Mouse (Mus musculus): ENCODE data around the gene Eif2ak4. TPM values are rescaled to one million over a fixed set of nuclear protein-coding genes. Genes with fewer than 3 reads are reported as not detected.

Eif2ak4 gene
- polyA plus RNA-seq, 1 experiment from 2014 or later: 4.9 TPM

DNA sequence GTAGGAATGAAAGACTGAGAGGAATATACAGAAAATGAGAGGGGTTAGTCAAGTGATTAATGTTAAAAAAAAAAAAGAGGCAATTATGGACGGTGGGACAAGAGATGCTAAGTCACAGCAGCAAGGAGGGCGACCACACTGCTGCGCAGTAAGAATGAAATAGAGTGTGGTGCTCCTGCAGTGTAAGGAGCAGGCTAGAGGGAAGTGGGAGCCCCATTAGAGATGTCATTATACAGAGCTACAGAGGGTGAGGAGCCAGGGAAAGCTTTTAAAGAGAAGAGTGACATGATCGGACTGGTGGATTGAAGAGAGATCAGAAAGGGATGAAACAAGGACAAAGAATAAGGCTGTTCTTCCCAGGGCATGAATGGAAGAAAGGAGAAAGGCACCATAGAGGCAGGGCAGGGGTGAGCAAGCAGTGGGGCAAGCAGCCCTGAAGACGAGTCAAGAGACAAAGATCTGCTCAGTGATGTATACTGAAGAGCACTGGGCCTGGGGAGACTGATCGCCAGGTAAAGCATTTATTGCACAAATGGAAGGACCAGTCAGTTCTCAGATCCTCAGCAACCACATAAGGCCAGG lies 33.2 kb upstream of the Eif2ak4 start:
- WGBS: 73% methylated on average over 6 of the region's 6 CpGs
- Histone ChIP-seq H3K9me3 (ENCODE audit: control insufficient read depth, low read length) (no peaks in the 10 kb centered on the region), H3K27ac (replicated peaks) (no peak overlapping the region), H3K4me2 (replicated peaks; ENCODE audit: low read depth) (no peak overlapping the region), H3K27me3 (ENCODE audit: control insufficient read depth, insufficient read depth, low read length) (no peaks in the 10 kb centered on the region), H3K4me1 (replicated peaks; ENCODE audit: control insufficient read depth, insufficient read depth) (no peaks in the 10 kb centered on the region), H3K4me3 (ENCODE audit: low read depth, low read length) (no peak overlapping the region), H3K9ac (ENCODE audit: low read length) (no peak overlapping the region), H3K36me3 (ENCODE audit: control insufficient read depth, insufficient read depth, low read length) (no peaks in the 10 kb centered on the region)
- TF ChIP-seq CTCF (IDR thresholded peaks at IDR 0.05; ENCODE audit: low read depth) (no peak), EP300 (optimal IDR thresholded peaks at IDR 0.05) (no peak)
- ATAC-seq (ENCODE audit: low FRiP score, low TSS enrichment): no peak
- no peak for DNase-seq (ENCODE audit: low spot score)

DNA sequence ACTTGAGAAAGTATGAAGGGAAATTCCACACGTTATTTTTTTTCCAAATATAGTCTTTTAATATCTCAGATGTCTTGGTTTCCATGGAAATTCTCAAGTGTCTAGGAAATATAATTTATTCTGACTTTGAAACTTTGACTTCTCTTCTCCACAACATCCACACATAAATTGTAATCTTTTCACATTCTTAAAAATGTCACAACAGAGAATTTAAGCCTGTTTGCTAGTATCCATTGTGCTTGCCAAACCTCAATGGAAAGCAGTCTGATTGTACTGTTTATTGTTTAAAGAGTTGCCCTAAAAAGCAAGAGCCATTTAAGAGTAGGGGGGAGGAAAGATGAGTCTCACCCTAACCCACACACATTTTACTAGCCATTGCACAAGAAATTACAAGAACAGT lies 16.6 kb upstream of the Eif2ak4 start:
- WGBS: 41% methylated on average over 1 of the region's 1 CpGs
- Histone ChIP-seq H3K36me3 (ENCODE audit: control insufficient read depth, insufficient read depth, low read length) (no peaks in the 10 kb centered on the region), H3K4me2 (replicated peaks; ENCODE audit: low read depth) (no peak overlapping the region), H3K4me1 (replicated peaks; ENCODE audit: control insufficient read depth, insufficient read depth) (peaks cover 7% of the 10 kb centered on the region; the same call in 1 of the 2 replicates), H3K9ac (ENCODE audit: low read length) (no peak overlapping the region), H3K27ac (replicated peaks) (no peak overlapping the region), H3K4me3 (ENCODE audit: low read depth, low read length) (no peak overlapping the region), H3K9me3 (ENCODE audit: control insufficient read depth, low read length) (no peaks in the 10 kb centered on the region), H3K27me3 (ENCODE audit: control insufficient read depth, insufficient read depth, low read length) (no peaks in the 10 kb centered on the region)
- ATAC-seq (ENCODE audit: low FRiP score, low TSS enrichment): no peak
- no peak for DNase-seq (ENCODE audit: low spot score)
- TF ChIP-seq CTCF (IDR thresholded peaks at IDR 0.05; ENCODE audit: low read depth) (no peak), EP300 (optimal IDR thresholded peaks at IDR 0.05) (no peak)

DNA sequence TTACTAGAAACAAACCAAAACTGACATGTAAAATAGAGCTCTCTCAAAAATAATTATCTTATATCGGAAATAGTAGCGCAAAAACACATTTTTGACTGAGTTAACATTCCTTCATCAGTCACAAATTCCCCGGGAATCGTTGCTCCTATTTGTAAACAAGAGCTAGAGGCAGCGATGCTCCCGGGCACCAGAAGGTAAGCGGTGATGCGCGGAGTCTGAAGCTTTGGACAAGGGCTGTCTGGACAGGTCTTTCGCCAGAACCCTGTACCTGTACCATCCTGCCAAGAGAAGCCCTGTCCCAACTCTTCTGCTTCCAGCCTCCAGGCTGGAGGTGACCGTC lies 15.9 kb upstream of the Eif2ak4 start:
- peak overlapping the region; percentile 90 for H3K4me2 ChIP-seq (replicated peaks; ENCODE audit: low read depth)
- H3K4me1 ChIP-seq (replicated peaks; ENCODE audit: control insufficient read depth, insufficient read depth): peaks cover 7% of the 10 kb centered on the region; the same call in 1 of the 2 replicates
- no peaks in the 10 kb centered on the region for H3K27me3 ChIP-seq (ENCODE audit: control insufficient read depth, insufficient read depth, low read length)
- no peak for TF ChIP-seq CTCF (IDR thresholded peaks at IDR 0.05; ENCODE audit: low read depth)
- TF ChIP-seq EP300 (optimal IDR thresholded peaks at IDR 0.05): no peak
- H3K36me3 ChIP-seq (ENCODE audit: control insufficient read depth, insufficient read depth, low read length): no peaks in the 10 kb centered on the region
- peak overlapping the region; percentile 50 for H3K4me3 ChIP-seq (ENCODE audit: low read depth, low read length)
- H3K27ac ChIP-seq (replicated peaks): no peak overlapping the region
- ATAC-seq (ENCODE audit: low FRiP score, low TSS enrichment) (no peak), DNase-seq (ENCODE audit: low spot score) (peak; percentile 14)
- 8% methylated on average over 11 of the region's 11 CpGs for WGBS
- no peaks in the 10 kb centered on the region for H3K9me3 ChIP-seq (ENCODE audit: control insufficient read depth, low read length)
- 0 out of 2 replicates have a peak overlapping the region, but pooled peaks have one; percentile 53 for H3K9ac ChIP-seq (ENCODE audit: low read length)

DNA sequence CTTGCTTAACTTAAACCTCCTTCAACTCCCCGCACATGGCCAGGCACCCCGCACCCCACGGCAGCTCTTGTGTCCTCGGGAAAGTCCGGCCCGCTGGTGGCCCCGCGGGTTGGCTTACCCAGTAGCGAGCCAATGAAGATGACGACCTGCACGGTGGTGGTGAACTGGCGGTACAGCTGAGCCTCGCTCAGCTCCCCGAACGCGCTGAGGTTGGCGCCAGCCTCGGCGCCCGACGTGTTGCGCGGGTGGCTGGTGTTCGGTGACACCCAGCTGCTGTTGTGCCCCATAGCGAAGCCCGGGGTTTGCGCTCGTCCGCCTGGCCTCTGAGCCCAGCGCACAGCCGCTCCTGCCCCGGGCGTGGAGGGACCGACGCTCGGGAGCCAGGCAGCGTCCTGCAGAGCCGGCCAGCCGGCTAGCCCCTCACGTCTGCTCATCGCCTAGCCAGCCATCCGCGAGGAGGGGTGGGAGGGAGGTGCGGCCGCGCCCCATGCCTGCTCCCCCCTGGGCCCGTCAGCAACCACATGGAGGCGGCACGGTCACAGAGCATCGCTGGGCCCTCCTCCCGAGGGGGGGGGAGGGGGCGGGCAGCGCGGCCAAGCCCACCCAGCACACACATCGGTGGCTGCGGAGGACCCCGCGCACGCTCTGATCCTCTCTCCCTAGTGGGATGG lies 15.4 kb upstream of the Eif2ak4 start, which contains the start of gene Gpr176:
TSS of gene Gpr176 (minus strand) at position 519 of the 671 bp plus-strand sequence.
- Histone ChIP-seq H3K36me3 (ENCODE audit: control insufficient read depth, insufficient read depth, low read length) (no peaks in the 10 kb centered on the region), H3K27ac (replicated peaks) (no peak within 1 kb of the TSS), H3K9me3 (ENCODE audit: control insufficient read depth, low read length) (no peaks in the 10 kb centered on the region), H3K4me3 (ENCODE audit: low read depth, low read length) (peak within 1 kb of the TSS; percentile 50), H3K4me2 (replicated peaks; ENCODE audit: low read depth) (peak within 1 kb of the TSS; percentile 90), H3K27me3 (ENCODE audit: control insufficient read depth, insufficient read depth, low read length) (no peaks in the 10 kb centered on the region), H3K4me1 (replicated peaks; ENCODE audit: control insufficient read depth, insufficient read depth) (peaks cover 7% of the 10 kb centered on the region; the same call in 1 of the 2 replicates), H3K9ac (ENCODE audit: low read length) (peak within 1 kb of the TSS; percentile 53)
- under 1% methylated on average over 54 of the region's 59 CpGs for WGBS
- DNase-seq (ENCODE audit: low spot score) (peak; percentile 49), ATAC-seq (ENCODE audit: low FRiP score, low TSS enrichment) (peak; percentile 65)
- TF ChIP-seq CTCF (IDR thresholded peaks at IDR 0.05; ENCODE audit: low read depth) (0 out of 2 replicates have a peak, but pooled peaks have one; percentile 18), EP300 (optimal IDR thresholded peaks at IDR 0.05) (no peak)

DNA sequence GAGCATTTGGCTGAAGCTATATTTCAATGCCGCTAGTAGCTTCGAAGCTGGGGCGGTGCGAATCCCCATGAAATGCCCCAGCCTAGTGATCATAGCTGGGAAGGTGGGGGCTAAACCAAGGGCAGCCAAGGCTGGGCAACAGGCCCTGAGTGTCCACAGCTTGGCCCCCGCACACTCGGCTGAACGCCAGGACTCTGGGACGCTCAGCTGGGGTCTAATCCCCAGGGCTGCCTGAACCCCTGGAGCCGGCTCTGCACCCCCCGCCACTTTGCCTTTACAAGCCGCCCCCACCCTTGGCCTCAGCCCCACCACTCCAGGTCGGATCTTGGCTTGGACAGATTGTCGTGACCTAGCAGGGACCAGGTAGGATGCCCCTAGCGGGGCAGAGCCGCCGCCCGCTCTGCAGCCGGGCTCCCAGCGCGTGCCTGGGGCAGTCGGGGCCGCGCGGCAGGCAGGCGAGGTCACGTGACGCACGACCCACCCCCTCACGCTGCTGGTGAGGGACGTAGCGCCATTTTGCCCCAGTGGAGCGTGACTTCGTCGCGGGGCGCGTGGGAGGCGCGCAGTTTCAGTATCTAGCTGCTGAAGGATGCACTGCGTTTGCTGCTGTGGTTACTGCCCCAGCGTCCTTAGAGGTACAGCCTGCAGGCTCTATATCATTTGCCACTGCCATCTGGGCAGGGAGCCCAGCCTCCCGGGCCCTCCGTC lies 14.7 kb upstream of the Eif2ak4 start:
- TF ChIP-seq CTCF (IDR thresholded peaks at IDR 0.05; ENCODE audit: low read depth): peak; percentile 52
- TF ChIP-seq EP300 (optimal IDR thresholded peaks at IDR 0.05): no peak
- ATAC-seq (ENCODE audit: low FRiP score, low TSS enrichment) (peak; percentile 91), DNase-seq (ENCODE audit: low spot score) (peak; percentile 82)
- Histone ChIP-seq H3K9me3 (ENCODE audit: control insufficient read depth, low read length) (no peaks in the 10 kb centered on the region), H3K4me1 (replicated peaks; ENCODE audit: control insufficient read depth, insufficient read depth) (peaks cover 7% of the 10 kb centered on the region; the same call in 1 of the 2 replicates), H3K27ac (replicated peaks) (no peak overlapping the region), H3K36me3 (ENCODE audit: control insufficient read depth, insufficient read depth, low read length) (no peaks in the 10 kb centered on the region), H3K4me2 (replicated peaks; ENCODE audit: low read depth) (peak overlapping the region; percentile 90), H3K9ac (ENCODE audit: low read length) (peak overlapping the region; percentile 53), H3K4me3 (ENCODE audit: low read depth, low read length) (peak overlapping the region; percentile 50), H3K27me3 (ENCODE audit: control insufficient read depth, insufficient read depth, low read length) (no peaks in the 10 kb centered on the region)
- WGBS: 4% methylated on average over 41 of the region's 43 CpGs
